Mouse (Mus musculus): ENCODE data around the gene Svs3b.
"Not testable (repeated sequence)": the region's sequence is repeated elsewhere in the genome, so short reads cannot be mapped to it uniquely, and the experiment has no call there.

The Svs3b gene

DNA sequence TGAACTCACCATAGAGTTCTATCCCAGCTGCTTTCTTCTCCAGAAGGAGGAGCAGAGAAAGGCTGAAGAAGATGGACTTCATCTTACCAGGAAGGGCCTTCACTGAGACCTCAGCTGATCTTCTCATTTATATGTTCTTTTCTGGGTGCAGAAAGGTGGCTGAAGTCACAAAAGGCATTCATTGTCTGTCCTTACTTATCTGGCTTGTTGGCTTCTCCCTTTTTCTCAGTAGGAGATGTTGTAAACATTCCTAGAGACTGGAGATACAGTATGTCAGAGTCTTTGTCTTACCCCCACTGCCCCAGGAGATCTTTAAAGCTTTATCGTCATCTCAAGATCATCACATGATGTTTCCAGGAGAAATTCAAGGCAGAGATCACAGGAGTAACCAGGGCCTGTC, at the start of gene Svs3b:
TSS of gene Svs3b (minus strand) at position 101 of the 400 bp plus-strand sequence.
- not testable (repeated sequence) for DNase-seq (ENCODE audit: low spot score)

DNA sequence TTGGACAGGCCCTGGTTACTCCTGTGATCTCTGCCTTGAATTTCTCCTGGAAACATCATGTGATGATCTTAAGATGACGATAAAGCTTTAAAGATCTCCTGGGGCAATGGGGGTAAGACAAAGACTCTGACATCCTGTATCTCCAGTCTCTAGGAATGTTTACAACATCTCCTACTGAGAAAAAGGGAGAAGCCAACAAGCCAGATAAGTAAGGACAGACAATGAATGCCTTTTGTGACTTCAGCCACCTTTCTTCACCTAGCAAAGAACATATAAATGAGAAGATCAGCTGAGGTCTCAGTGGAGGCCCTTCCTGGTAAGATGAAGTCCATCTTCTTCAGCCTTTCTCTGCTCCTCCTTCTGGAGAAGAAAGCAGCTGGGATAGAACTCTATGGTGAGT, 32.5 kb upstream of the Svs3b start, which contains the start of gene Svs3a:
TSS of gene Svs3a (plus strand) at position 301 of the 400 bp plus-strand sequence.
- not testable (repeated sequence) for DNase-seq (ENCODE audit: low spot score)

DNA sequence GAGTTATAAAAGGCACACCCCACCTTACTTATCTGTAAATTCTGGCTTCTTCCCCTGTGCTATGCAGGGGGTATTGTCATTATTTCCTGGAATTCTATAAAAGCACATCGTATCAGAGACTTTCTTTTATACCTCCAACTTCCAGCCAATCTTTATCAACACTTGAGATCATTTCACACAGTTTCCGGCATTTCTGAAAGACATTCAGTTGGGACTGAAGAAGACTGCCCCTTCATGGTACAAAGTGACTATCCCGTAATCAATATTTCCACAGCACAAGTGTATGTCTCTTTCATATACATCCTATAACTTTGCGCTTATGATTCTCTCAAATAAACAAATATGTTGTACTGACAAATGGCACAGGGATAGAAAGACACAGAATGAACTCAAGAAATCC, 21.9 kb upstream of the Svs3b start, which contains the start of gene Svs4:
TSS of gene Svs4 (minus strand) at position 101 of the 400 bp plus-strand sequence.
- no peak for DNase-seq (ENCODE audit: low spot score)

DNA sequence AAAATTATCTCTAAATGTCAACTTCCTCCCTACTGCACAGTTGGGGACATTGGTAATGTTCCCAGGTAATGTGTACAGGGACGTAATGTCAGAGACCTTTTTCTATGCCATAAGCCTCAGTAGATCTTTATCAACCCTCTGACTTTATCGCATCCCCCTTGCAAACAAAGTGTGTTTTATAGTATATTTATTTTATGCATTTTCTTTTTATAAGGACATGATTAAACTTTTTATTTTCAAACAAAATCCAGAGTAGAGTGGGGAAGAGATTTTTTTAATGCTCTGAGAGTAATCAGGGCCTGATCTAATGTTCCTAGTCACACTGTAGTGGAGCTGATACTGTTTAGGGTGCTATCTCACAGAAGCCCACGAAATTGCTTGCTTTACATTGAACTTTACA, 18.1 kb downstream of the Svs3b start, which contains the start of gene Svs2:
TSS of gene Svs2 (minus strand) at position 101 of the 400 bp plus-strand sequence.
- no peak for DNase-seq (ENCODE audit: low spot score)

DNA sequence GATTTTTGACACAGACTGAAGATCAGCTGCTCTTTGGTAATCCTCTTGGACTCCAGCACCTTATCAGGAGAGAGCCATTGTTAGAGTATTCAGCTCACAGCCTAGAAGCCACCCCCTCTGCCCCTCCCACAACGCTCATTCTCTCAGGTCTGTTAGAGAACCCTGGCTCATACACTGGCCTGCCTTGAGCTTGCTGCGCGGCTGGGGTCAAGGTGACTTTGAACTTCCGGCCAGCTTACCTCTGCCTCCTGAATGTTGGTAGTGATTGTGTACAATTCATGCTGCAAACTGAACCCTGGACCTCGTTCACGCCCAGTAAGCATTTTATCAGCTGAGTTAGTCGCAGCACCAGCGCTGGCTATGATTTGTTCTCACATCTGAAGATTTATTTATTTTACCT, 23.8 kb downstream of the Svs3b start:
- DNase-seq (ENCODE audit: low spot score) = peak; percentile 27

DNA sequence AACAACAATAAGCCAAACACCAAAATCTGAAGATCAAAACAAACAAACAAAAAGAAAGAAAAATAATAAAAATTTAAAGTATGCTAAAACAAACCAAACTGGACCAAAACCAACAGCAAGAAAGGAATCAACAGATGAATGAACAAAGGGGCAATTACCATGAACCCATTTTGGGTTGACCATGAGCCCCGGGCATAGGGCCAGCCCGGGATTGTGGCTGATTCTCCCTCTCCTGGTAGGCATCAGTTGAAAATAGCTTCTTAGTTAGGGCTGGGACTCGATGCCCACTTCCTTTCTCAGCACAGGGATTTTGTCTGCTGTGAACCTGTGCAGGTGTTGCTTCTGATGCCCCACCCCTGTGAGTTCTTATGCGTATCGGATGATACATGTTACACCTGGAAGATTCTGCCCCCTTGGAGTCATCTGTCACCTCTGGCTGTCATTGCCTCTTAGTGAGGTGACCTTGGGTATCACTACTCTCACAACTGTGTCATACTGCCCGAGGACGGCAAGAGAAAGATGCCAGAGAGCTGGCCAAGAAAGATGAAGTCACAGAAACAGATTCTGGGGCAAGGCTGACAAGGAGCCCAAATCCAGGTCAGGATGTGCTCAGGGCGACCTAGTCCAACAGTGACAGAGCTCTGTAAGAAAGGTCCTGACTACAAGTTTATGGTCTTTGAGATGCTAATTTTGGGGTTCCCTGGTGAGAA, 27.9 kb downstream of the Svs3b start:
- no peak for DNase-seq (ENCODE audit: low spot score)

DNA sequence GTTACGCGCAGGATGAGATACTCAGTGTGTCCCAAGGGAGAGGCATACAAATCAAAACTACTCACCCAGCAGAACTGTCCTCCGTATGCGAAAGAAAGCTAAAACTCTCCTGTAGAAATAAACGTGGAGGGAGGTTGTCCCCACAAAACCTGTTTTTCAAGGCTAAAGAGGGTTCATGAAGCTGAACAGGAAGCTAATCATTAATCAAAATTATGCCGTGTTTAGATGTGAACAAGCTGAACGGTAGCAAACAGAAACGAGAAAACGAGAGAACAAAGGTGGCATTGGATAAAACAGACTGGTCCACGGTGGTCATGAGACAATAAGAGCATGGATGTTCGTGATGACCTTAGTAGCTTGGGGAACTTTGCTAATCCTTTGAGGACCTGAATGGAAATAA, 34.9 kb downstream of the Svs3b start, which contains the start of gene Wfdc15b:
TSS of gene Wfdc15b (minus strand) at position 139 of the 400 bp plus-strand sequence.
- no peak for DNase-seq (ENCODE audit: low spot score)

DNA sequence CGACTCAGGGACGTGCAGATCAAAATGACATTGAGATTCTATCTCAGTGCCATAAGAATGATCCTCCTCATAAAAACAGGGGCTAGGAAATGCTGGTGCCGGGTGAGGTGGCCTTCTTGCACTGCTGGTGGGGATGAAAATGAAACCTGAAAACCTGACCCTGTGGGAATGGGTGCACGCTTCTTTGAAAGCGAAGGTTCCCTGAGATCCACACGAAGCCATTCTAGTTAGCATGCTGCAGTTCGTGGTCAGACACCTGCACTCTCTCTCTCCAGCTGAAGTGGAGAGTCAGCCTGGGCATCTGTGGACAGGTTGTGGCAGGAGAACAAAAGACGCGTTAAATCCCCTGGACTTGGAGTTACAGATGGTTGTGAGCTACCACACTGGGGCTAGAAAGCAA, 37.1 kb downstream of the Svs3b start:
- no peak for DNase-seq (ENCODE audit: low spot score)

DNA sequence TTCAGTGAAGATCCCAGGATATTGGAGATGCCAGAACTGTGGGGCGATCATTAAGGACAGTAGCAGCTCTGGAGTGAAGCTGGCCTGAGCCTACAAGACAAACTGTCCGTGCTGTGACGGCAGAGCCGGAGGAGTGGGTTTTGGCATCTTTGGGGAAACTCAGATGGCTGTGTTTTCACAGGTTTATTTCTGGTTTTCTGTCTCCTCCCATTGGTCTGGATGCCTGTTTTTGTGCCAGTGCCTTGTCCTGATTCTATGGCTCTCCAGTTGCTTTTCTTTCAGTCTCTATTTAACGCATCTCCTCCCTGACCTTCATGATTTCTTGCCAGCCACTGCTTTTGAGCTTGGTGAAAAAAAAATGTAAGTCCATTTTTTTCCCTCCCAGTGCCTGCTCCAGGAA, 43.7 kb downstream of the Svs3b start:
- no peak for DNase-seq (ENCODE audit: low spot score)

DNA sequence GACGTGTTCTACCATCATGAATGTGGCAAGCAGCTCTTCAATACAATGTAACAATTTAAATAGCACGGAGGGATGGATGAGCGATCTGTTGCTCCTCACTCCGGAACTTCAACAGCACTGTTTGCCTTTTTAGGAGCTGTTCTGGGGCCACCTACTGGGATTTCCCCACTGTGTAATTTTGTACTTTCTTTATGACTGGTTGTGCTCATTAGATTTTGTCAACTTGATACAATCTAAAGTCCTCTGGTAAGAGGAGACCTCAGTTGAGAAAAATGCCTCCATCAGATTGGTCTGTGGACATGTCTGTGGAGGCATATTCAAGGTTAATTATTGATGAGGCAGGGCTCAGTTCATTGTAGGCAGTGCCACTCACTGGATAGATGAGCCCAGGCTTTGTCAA, 45.5 kb downstream of the Svs3b start:
- no peak for DNase-seq (ENCODE audit: low spot score)

DNA sequence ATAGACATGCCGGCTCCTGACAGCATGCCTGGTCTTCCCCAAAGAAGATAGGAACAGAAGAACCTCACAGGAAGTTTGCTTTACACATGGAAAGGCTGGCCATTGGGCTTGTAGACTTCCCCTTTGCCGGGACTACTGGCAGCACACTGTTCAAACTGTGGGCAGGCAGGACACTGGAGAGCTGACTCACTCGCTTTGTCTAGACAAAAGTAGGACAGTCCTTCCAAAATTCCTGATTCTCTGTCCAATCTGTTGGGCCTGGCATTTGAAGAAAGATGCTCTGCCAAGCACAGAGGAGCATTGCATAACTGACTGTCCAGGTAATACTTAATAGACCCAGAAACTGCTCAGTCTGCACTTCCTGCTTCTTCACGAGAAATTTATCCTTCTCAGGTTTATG, 49.8 kb downstream of the Svs3b start:
- DNase-seq (ENCODE audit: low spot score) = no peak

DNA sequence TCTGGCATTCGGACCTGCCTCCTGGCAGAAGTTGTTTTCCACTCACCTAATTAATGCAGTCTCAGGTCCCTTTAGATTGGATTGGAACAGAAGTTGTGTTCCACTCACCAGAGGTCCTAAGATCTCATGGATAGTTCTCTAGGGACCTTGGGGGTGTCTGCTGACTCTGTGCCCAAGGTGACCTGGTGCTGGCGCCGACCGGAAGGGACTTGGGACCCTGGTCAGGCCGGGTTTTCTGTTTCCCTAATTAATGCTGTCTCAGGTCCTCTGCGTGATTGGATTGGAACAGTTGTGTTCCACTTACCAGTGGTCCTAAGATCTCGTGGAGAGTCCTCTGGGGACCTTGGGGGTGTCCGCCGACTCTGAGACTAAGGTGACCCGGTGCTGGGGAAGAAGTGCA, 50.4 kb downstream of the Svs3b start:
- not testable (repeated sequence) for DNase-seq (ENCODE audit: low spot score)

Measured in yolk sac, embryonic 10.5 days (tissue).